Mouse (Mus musculus) cerebellum, adult 2 months (tissue): ENCODE measurements around the gene 2310022A10Rik.

Experiments used
- CTCF ChIP-seq: fragments of 200-500 bp; IDR thresholded peaks from 2 replicates; pipeline ENCODE4 v1.5.1; 2011; ENCODE audit warnings: low read depth, mild to moderate bottlenecking, control low read depth, low read length, moderate library complexity, borderline replicate concordance; ENCODE audit not compliant: insufficient read depth
- POLR2A ChIP-seq: fragments of 200-500 bp; IDR thresholded peaks from 2 replicates; pipeline ENCODE4 v1.6.1; 2011; ENCODE audit warnings: low read length, control low read depth, borderline replicate concordance; ENCODE audit not compliant: insufficient read depth

DNA sequence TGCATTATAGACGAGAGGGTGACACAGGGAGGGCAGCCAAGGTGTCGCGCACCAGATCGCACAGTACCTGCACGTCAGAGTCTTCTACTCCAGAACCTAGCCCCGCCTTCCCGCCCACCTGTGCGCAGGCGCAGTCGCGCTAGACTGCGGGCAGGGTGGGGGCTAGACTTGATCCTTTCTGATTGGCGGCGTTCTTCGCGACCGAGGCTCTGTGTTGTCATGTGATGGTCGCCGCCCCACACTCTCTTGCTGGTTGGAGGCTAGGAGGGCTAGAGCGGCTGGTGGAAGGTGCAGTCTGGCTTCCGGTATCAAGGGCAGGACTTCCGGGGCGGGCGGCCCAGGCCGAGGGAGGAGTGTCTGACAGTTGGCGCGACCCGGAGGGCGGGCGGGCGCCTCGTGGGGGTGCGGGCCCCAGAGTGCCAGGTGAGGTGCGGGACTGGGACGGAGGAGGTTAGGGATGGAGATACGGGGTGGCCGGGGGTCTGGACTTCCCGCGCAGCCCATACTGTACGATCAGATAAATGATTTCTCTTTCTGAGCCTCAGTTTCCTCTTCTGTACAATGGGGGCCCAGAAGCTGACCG, at the start of gene 2310022A10Rik, which contains the start of gene Pld3:
- TF ChIP-seq CTCF (no peak), POLR2A (peak; percentile 97)
